Mouse (Mus musculus) myocyte (in vitro differentiated cells): ENCODE data around the gene Ubtd1.

Experiments
- CEBPB ChIP-seq: IDR thresholded peaks from 2 replicates; pipeline ENCODE4 v1.6.1; 2011; ENCODE audit warnings: mild to moderate bottlenecking, moderate library complexity; ENCODE audit not compliant: poor library complexity, insufficient read depth, severe bottlenecking
- E2F4 ChIP-seq: IDR thresholded peaks from one replicate; pipeline ENCODE4 v1.6.1; 2011; ENCODE audit warnings: mild to moderate bottlenecking, control low read depth, moderate library complexity; ENCODE audit not compliant: insufficient read depth
- MAX ChIP-seq: IDR thresholded peaks from one replicate; pipeline ENCODE4 v1.6.1; 2011; ENCODE audit warnings: low read depth, mild to moderate bottlenecking, control low read depth
- POLR2A ChIP-seq: IDR thresholded peaks from one replicate; pipeline ENCODE4 v1.6.1; 2011; ENCODE audit warnings: low read depth, mild to moderate bottlenecking, control low read depth, moderate library complexity; ENCODE audit not compliant: insufficient read length
- POLR2AphosphoS2 ChIP-seq: IDR thresholded peaks from one replicate; pipeline ENCODE4 v1.6.1; 2011; ENCODE audit warnings: low read depth, control low read depth; ENCODE audit not compliant: insufficient read length
- REST ChIP-seq: IDR thresholded peaks from one replicate; pipeline ENCODE4 v1.6.1; 2011; ENCODE audit warnings: mild to moderate bottlenecking, control low read depth, moderate library complexity; ENCODE audit not compliant: insufficient read depth, insufficient read length
- USF1 ChIP-seq: IDR thresholded peaks from one replicate; pipeline ENCODE4 v1.6.1; 2011; ENCODE audit warnings: low read depth, mild to moderate bottlenecking, control low read depth, moderate library complexity

- TF ChIP-seq USF1: no peak
- no peak for TF ChIP-seq POLR2A
- TF ChIP-seq MAX: no peak
- no peak for TF ChIP-seq REST
- TF ChIP-seq CEBPB: no peak
- TF ChIP-seq POLR2AphosphoS2: peak; percentile 51
- TF ChIP-seq E2F4: no peak
These were observed 43.0 kb upstream of the Ubtd1 start for GRCm38 (mm10) chr19:41938539-41938938.
